Mouse (Mus musculus) macrophage (primary cell): ENCODE measurements at regions not wholly inside any gene's neighbourhood (a gene's known extent, or its start where the extent isn't known, plus 50 kb on each side); places are given as distances from the start of the nearest gene placed in this dataset.

ENCODE experiments used
- H3K27ac ChIP-seq: fragments of 350-480 bp; formaldehyde crosslinking; 2 replicates; pipeline ENCODE4 v1.9.0; 2021
- H3K36me3 ChIP-seq: fragments of 350-480 bp; formaldehyde crosslinking; 2 replicates; pipeline ENCODE4 v1.9.0; 2021; ENCODE audit errors: inconsistent target
- H3K4me3 ChIP-seq: fragments of 350-480 bp; formaldehyde crosslinking; 2 replicates; pipeline ENCODE4 v1.9.0; 2021; ENCODE audit errors: inconsistent target
- H3K79me2 ChIP-seq: fragments of 350-480 bp; formaldehyde crosslinking; 2 replicates; pipeline ENCODE4 v1.9.0; 2021; ENCODE audit errors: inconsistent target
- WGBS: methylation state at CpG from one replicate; pipeline ENCODE4 v1.1.7; 2026; ENCODE audit warnings: inconsistent platforms; ENCODE audit not compliant: missing documents; 5-methylcytosine and 5-hydroxymethylcytosine counted together

DNA sequence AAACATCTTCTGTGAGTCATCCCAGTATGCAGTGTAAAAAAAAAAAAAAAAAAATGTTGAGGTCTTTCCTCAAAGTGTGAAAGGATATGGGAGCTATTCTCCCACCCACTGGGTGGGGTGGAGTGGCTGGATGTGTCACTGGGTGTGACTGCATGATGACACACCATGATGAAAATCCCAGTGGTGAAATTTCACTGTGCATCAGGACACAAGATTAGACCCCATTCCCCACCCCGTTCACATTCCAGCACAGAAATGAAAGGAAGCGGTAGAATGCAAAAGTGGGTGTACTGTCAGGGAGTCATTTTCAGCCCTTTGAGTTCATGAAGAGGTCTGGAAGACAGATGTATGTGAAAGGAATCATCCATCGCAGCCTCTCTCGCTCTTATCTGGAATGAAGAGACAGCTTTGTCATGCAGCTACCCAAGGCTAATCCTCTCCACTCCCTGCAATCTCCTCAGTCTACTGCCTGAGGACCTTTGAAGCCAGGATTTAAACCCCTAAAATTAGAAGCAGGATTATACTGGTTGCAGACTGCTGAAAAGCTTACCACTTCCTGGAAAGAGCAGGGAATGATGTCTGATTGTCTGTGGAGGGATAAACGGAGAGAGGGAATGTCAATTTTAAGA lies 405.6 kb upstream of the Atp2b1 start:
- WGBS = 80% methylated on average over 5 of the region's 5 CpGs
- Histone ChIP-seq H3K36me3 (no peaks in the 10 kb centered on the region), H3K27ac (no peak overlapping the region), H3K4me3 (no peak overlapping the region), H3K79me2 (no peaks in the 10 kb centered on the region)

- Histone ChIP-seq H3K36me3 (no peaks in the 10 kb centered on the region), H3K4me3 (no peak overlapping the region), H3K79me2 (no peaks in the 10 kb centered on the region), H3K27ac (no peak overlapping the region)
- whole genome bisulfite sequencing = 27% methylated on average over 1 of the region's 1 CpGs
Measured at GRCm38 (mm10) chr10:98514836-98515235, 399.4 kb upstream of the Atp2b1 start.

DNA sequence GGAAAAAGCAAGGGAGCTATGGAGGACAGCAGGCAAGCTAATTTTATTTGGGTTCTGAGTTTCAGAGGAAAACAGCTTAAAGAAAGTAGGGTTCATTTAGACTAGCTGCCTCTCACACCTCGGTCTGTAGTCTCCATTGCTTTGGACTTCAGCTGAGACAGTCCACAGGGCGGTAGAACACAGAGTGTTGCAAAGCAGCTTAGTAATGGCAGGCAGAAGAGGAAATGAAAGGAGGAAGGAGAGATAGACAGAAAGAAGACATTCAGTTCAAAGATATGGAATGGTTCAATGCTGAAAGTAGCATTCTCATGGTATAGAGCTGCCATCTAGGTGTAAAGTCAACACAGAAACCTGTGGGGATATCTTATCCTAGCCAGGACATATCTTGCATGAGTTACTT lies 396.6 kb upstream of the Atp2b1 start:
- Histone ChIP-seq H3K27ac (peak overlapping the region; percentile 28), H3K4me3 (no peak overlapping the region), H3K79me2 (no peaks in the 10 kb centered on the region), H3K36me3 (no peaks in the 10 kb centered on the region)
- 50% methylated on average over 2 of the region's 2 CpGs for WGBS

DNA sequence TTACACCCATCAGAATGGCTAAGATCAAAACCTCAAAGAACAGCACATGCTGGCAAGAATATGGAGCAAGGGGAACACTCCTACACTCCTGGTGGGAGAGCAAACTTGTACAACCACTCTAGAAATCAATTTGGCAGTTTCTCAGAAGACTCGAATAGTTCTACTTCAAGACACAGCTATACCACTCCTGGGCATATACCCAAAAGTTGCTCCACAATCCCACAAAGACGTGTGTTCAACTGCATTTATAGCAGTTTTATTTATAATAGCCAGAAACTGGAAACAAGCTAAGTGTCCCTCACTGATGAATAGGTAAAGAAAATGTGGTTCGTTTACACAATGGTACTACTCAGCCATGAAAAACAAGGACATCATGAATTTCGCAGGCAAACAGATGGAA lies 384.6 kb upstream of the Atp2b1 start:
- Histone ChIP-seq H3K36me3 (no peaks in the 10 kb centered on the region), H3K4me3 (no peak overlapping the region), H3K27ac (no peak overlapping the region), H3K79me2 (no peaks in the 10 kb centered on the region)
- WGBS = 84% methylated on average over 4 of the region's 4 CpGs

GRCm38 (mm10) chr10:98531425-98531824 lies 382.8 kb upstream of the Atp2b1 start:
- H3K4me3 ChIP-seq = no peak overlapping the region
- no peaks in the 10 kb centered on the region for H3K36me3 ChIP-seq
- 100% methylated on average over 4 of the region's 4 CpGs for WGBS
- H3K79me2 ChIP-seq = no peaks in the 10 kb centered on the region
- H3K27ac ChIP-seq = no peak overlapping the region

DNA sequence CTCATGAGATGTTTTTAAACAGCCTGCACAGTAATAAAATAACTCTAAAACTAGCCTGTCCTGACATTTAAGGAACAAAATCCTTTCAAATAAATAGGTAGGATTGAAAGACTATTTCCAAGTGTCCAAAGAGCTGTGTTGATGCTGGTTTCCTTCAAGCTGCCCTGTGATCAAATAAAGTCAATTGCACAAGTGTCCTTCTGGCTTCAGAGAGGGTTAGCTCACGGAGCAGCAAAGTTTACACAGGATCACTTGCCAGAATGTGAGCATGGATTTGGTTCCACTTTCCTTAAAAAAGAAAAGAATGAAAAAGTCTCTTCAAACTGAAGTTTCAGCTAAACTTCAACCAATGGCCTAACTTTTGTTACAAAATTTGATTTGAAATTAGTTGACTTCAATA lies 375.5 kb upstream of the Atp2b1 start:
- no peaks in the 10 kb centered on the region for H3K36me3 ChIP-seq
- no peak overlapping the region for H3K27ac ChIP-seq
- H3K79me2 ChIP-seq = no peaks in the 10 kb centered on the region
- WGBS = 100% methylated on average over 1 of the region's 1 CpGs
- H3K4me3 ChIP-seq = no peak overlapping the region

DNA sequence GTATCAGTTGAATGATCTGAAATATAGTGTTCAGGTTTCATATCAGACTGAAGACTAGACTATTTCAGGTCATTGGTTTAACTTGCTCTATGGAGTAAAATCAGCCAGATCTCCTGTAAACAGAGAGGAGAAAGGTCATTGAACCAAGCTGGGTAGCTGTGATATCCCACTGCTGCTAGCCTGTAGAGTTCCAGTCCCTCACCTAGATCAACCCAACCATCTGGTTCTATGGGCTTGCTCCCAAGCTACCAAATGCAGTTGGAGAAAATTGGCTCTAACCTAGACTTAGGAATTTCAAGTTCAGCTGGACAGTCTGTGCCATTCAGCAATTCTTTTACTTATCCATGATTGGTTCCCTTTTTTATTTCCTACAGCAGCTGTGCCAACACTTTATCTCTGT lies 373.1 kb upstream of the Atp2b1 start:
- H3K4me3 ChIP-seq = no peak overlapping the region
- no peaks in the 10 kb centered on the region for H3K79me2 ChIP-seq
- no peak overlapping the region for H3K27ac ChIP-seq
- H3K36me3 ChIP-seq = no peaks in the 10 kb centered on the region

DNA sequence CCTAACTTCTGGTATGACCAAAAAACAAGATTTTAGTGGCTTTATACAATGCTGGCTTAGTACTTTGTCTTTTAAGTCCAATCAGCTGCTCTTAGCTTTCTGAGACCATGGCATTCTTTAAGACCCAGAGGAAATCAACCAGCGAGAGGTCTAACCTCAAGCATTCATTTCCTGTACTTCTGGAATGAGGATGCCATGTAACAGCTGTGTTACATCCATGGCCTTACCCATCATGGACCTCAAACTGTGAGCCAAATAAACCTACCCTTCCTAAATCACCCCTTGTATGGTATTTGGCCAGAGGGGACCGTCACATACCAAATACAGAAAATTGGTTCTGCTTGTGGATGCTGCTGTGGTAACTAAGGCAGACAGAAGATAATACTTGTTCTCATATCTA lies 372.1 kb upstream of the Atp2b1 start:
- WGBS = 85% methylated on average over 2 of the region's 2 CpGs
- no peak overlapping the region for H3K27ac ChIP-seq

GRCm38 (mm10) chr10:98543253-98543997 lies 370.8 kb upstream of the Atp2b1 start:
- WGBS = 83% methylated on average over 7 of the region's 8 CpGs
- H3K36me3 ChIP-seq = no peaks in the 10 kb centered on the region
- H3K79me2 ChIP-seq = no peaks in the 10 kb centered on the region
- no peak overlapping the region for H3K4me3 ChIP-seq
- H3K27ac ChIP-seq = no peak overlapping the region

More for the DNA sequence above, 372.1 kb upstream of the Atp2b1 start:
- Histone ChIP-seq H3K36me3 (no peaks in the 10 kb centered on the region), H3K79me2 (no peaks in the 10 kb centered on the region), H3K4me3 (no peak overlapping the region)

DNA sequence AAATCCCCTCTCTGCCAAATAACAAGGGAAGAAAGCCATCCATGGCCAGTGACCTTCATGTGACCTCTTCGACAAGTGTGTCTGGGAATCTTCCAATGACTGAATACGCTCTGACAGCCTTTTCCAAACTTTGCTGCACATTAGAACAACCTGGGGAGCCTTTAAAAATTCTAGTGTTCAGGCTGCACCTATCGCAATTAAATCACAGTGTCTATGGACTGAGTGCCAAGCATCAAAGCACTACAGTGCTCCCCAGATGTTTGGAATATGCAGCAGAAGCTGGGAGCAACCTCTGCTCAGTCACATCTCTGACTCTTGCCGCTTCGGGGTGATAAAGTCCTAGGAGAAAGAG lies 370.2 kb upstream of the Atp2b1 start:
- Histone ChIP-seq H3K4me3 (no peak overlapping the region), H3K27ac (no peak overlapping the region), H3K36me3 (no peaks in the 10 kb centered on the region), H3K79me2 (no peaks in the 10 kb centered on the region)
- 93% methylated on average over 5 of the region's 5 CpGs for WGBS

DNA sequence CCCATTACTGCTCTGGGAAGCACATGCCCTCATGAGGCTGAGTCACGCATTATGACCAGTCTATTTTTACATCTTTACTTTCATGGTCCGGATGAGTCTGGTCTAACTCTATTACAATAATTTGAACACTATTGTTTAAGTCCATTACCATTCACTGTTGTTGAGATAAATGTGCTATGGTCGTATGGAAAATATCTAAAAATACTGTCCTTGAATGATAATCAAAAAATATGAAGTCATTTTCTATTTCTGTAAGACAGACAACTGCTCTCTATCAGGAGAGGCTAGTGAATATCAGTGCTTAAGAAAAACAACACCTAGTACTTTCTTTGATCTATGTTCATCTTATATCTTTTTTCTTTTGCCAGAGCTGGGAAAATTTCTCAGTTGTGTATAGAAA lies 359.6 kb upstream of the Atp2b1 start:
- H3K27ac ChIP-seq = no peak overlapping the region
- no peaks in the 10 kb centered on the region for H3K36me3 ChIP-seq
- no peaks in the 10 kb centered on the region for H3K79me2 ChIP-seq
- no peak overlapping the region for H3K4me3 ChIP-seq
- 91% methylated on average over 3 of the region's 3 CpGs for WGBS

- H3K79me2 ChIP-seq = no peaks in the 10 kb centered on the region
- 93% methylated on average over 9 of the region's 9 CpGs for WGBS
- no peak overlapping the region for H3K27ac ChIP-seq
- no peaks in the 10 kb centered on the region for H3K36me3 ChIP-seq
- no peak overlapping the region for H3K4me3 ChIP-seq
Measured at GRCm38 (mm10) chr10:98557470-98558060, 356.6 kb upstream of the Atp2b1 start.

DNA sequence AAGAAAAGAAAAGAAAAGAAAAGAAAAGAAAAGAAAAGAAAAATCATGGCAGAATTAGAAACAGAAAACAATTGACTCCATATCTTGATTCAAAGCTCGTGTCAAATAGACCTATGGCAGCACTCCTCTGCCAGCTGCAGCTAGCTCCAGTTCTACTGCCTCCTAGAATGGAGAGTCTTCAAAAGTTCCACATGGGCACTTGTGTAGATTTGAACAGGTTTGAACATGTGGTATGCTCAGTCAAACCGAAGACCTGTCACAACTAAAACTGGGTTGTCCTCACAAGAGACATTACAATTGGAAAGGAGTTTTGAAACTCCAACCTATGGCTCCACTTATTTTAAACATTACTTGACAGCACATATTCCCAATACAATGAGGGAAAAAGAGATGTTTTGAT lies 355.6 kb upstream of the Atp2b1 start:
- 90% methylated on average over 2 of the region's 2 CpGs for WGBS
- H3K27ac ChIP-seq = no peak overlapping the region
- no peak overlapping the region for H3K4me3 ChIP-seq
- no peaks in the 10 kb centered on the region for H3K36me3 ChIP-seq
- H3K79me2 ChIP-seq = no peaks in the 10 kb centered on the region

DNA sequence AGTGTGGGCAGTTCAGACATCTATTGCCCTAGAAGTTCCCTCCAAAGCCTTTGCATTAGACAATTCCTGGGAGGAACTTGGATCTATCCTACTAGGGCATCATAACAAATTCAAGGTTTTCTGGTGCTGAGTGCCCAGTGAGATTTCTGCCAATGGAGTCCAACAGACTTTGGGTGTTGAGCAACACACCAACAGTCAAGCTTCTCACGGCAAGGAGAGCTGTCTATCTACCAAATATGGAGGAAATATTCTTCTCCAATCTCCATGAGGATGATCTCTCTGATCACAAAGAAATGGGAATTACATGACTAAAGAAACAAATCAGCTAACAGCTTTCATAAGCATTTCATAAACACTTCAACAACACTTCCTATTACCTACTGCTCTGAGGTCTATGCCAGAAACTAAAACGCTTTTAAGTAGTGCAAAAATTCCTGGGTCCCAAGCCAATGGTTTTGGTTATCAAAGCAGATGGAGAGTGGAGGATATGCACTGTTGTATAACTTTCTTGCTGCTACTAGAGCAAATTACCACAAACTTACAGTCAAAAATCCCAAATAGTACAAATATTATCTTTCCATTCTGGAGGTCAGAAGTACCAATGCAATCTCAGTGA lies 351.8 kb upstream of the Atp2b1 start:
- Histone ChIP-seq H3K4me3 (no peak overlapping the region), H3K36me3 (no peaks in the 10 kb centered on the region), H3K27ac (no peak overlapping the region), H3K79me2 (no peaks in the 10 kb centered on the region)
- 92% methylated on average over 2 of the region's 2 CpGs for WGBS

DNA sequence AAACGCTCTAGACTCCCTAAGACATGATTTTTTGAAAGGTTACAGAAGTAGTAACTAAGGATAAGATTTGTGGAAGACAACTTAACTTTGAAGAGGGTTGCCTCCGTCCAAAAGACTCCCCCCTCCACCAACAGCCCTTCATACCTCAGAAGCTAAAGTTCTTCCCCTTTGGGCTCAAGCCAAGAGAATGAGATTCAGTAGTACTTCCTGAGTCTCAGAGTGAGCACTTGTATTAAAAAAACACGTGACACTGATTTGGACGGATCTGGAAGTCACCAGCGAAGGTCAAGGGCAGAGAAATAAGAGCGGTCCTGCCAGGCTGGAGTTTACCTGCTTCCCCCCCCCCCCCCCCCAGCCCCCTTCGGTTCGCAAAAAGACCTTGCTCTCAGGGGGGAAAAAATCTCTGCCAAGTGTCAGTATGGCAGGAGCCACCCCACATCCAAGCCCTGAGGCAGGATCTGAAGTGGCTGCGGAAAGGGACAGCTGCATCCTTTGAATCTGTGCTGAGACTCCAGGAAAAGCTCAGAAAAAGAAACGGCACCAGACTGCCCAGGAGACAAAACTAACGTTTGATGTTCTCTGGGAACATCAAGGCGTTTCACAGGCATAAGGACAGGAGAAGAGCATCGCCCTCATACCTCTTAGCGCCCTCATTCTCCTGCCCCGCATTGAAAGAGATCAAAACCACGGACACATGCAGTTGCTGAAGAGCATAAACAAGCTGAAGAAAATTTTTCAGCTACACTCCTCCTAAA lies 341.2 kb upstream of the Atp2b1 start:
- WGBS = 56% methylated on average over 16 of the region's 16 CpGs
- no peaks in the 10 kb centered on the region for H3K79me2 ChIP-seq

More for the DNA sequence above, 341.2 kb upstream of the Atp2b1 start:
- H3K27ac ChIP-seq = no peak overlapping the region
- H3K36me3 ChIP-seq = no peaks in the 10 kb centered on the region
- H3K4me3 ChIP-seq = no peak overlapping the region
